Mouse (Mus musculus): ENCODE measurements around the gene Gm10392.
A peak's percentile ranks its signal among the peaks of the same experiment; 100 is the strongest.
"Not testable (repeated sequence)": the region's sequence is repeated elsewhere in the genome, so short reads cannot be mapped to it uniquely, and the experiment has no call there.

Gm10392 gene

GRCm38 (mm10) chr11:77519043-77519442 is at the start of gene Gm10392:
TSS of gene Gm10392 (minus strand) at chr11:77519198.
- DNase-seq: peak; percentile 65 to 73

GRCm38 (mm10) chr11:77545261-77545660 is 26.3 kb upstream of the Gm10392 start:
- DNase-seq: no peak

- no peak for DNase-seq
These were observed 13.3 kb upstream of the Gm10392 start for GRCm38 (mm10) chr11:77532202-77532846.

GRCm38 (mm10) chr11:77530862-77531261 is 11.9 kb upstream of the Gm10392 start:
- no peak for DNase-seq

- no peak for DNase-seq
These were observed 10.6 kb upstream of the Gm10392 start for GRCm38 (mm10) chr11:77529644-77530043.

GRCm38 (mm10) chr11:77528420-77528819 is 9.4 kb upstream of the Gm10392 start:
- DNase-seq: not testable (repeated sequence)

GRCm38 (mm10) chr11:77525804-77526486 is 6.9 kb upstream of the Gm10392 start:
- no peak for DNase-seq

- DNase-seq: peak; percentile 59 to 60
These were observed 1.9 kb upstream of the Gm10392 start for GRCm38 (mm10) chr11:77520601-77521529.

GRCm38 (mm10) chr11:77518051-77518798 is 773 bp downstream of the Gm10392 start:
- no peak for DNase-seq

- DNase-seq: no peak
These were observed 2.2 kb downstream of the Gm10392 start for GRCm38 (mm10) chr11:77516553-77517425.

- DNase-seq: no peak
These were observed 3.1 kb downstream of the Gm10392 start, which contains the start of gene Trp53i13 for GRCm38 (mm10) chr11:77515637-77516552. TSS of gene Trp53i13 (minus strand) at chr11:77515980.

GRCm38 (mm10) chr11:77514832-77515636 is 4.0 kb downstream of the Gm10392 start, which contains the start of gene Abhd15:
TSS of gene Abhd15 (plus strand) at chr11:77515121.
- DNase-seq: peak; percentile 88 to 91

GRCm38 (mm10) chr11:77514281-77514831 is 4.6 kb downstream of the Gm10392 start:
- DNase-seq: no peak

GRCm38 (mm10) chr11:77513811-77514170 is 5.2 kb downstream of the Gm10392 start:
- no peak for DNase-seq

- peak; percentile 86 to 87 for DNase-seq
These were observed 5.8 kb downstream of the Gm10392 start for GRCm38 (mm10) chr11:77512891-77513810.

GRCm38 (mm10) chr11:77511336-77511735 is 7.7 kb downstream of the Gm10392 start:
- no peak for DNase-seq

GRCm38 (mm10) chr11:77508068-77509021 is 10.7 kb downstream of the Gm10392 start:
- peak; percentile 82 to 88 for DNase-seq
